Comparison of ENCODE assay signal across 15 mouse cellular contexts in the genomic region with DNA sequence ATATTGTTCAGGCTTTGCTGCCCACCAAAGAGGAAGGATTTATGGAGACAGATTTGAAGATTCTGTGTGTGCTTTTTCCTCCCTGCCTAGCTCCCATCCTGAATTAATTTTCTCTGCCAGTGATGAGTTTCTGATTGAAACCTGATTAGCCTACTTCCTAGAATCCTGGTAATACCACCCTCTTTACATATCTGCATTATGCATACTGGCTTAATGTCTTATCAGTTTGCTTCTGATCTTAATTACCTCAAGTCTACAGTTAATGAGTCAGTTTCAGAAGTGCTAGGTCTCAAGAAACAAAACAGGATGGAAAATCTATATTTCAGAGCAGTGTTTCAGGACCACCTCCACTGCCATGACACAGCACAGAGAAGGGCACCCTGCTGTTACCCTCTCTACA. TPM values are rescaled to one million over a fixed set of nuclear protein-coding genes. Genes with fewer than 3 reads are reported as not detected.
"Had no signal": no experiment of that assay in that cellular context is flagged by ENCODE, and none has a peak within 500 bp of the region (broad histone marks: within the 10 kb centered on the region; RNA-seq: fewer than 3 reads in every experiment).

No protein-coding gene starts in this region.

RNA-seq across cellular contexts. Expression of gene H2al1m, which starts 32.9 kb away (rescaled TPM):
- polyA plus RNA-seq: lung, embryonic 14.5 days; lung, embryonic 16.5 days; midbrain, embryonic 10.5 days; midbrain, embryonic 12.5 days; midbrain, embryonic 16.5 days; myocyte; neural tube, embryonic 11.5 days; neural tube, embryonic 13.5 days; neural tube, embryonic 15.5 days; stomach, embryonic 16.5 days; thymus, postnatal 0 days had no signal

RNA-seq across cellular contexts. Expression of gene H2al1k, which starts 34.0 kb away (rescaled TPM):
- polyA plus RNA-seq: liver, embryonic 15.5 days; lung, embryonic 14.5 days; lung, embryonic 16.5 days; midbrain, embryonic 10.5 days; midbrain, embryonic 12.5 days; midbrain, embryonic 14.5 days; midbrain, embryonic 16.5 days; myocyte; neural tube, embryonic 11.5 days; neural tube, embryonic 13.5 days; neural tube, embryonic 15.5 days; small intestine, adult 2 months; stomach, embryonic 14.5 days; stomach, embryonic 16.5 days; thymus, postnatal 0 days had no signal

RNA-seq across cellular contexts. Expression of gene Gm14862, which starts 59.8 kb away (rescaled TPM):
- polyA plus RNA-seq: lung, embryonic 16.5 days; midbrain, embryonic 14.5 days; myocyte; neural tube, embryonic 11.5 days; neural tube, embryonic 13.5 days; neural tube, embryonic 15.5 days; small intestine, adult 2 months; stomach, embryonic 14.5 days; thymus, postnatal 0 days had no signal
